Mouse (Mus musculus) megakaryocyte-erythroid progenitor cell, adult 5-6 weeks (primary cell): ENCODE measurements around the gene Hint3. TPM values are rescaled to one million over a fixed set of nuclear protein-coding genes. Genes with fewer than 3 reads are reported as not detected.

Source experiments
- ATAC-seq: replicated peaks from 2 replicates; pipeline ENCODE4 v1.8.0; 2016; ENCODE audit warnings: mild to moderate bottlenecking, inconsistent platforms; ENCODE audit not compliant: severe bottlenecking, poor library complexity, low FRiP score, low TSS enrichment
- total RNA-seq, 2 experiments: library from RNA; stranded (forward) in 1 of 2; stranded (reverse) in 1 of 2; fragments of 200-1000, 215-1000 nt in 1 of 2; fragments of >200 nt in 1 of 2; fragmentation: Nextera tagmentation in 1 of 2; gene quantifications; 2 replicates each; pipeline ENCODE4 v1.2.3; 2014 to 2017

The Hint3 gene
- total RNA-seq, 2 experiments from 2014 or later = 13.0 to 13.7 TPM

GRCm38 (mm10) chr10:30608109-30608508, 21.3 kb downstream of the Hint3 start:
- no peak for ATAC-seq

DNA sequence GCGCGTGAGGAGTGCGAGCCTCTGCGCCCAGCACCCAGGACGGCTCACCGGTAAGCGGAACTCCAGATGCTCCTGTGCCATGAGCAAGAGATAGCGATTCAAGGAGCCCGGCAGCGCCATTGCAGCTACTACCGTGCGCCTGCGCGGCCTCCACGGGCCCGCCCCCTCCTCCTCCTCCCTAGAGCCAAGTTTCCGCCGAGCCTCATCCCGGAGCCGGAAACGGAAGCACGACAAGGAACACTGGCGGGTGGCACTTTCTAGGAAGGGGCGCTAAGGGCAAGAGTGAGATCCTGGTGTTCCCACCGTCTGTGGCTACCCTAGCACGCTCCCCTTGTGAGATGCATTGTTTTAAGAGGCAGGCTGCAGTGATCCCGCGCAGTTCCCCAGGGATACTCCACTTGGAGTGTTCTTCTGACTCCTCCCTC, 28.9 kb downstream of the Hint3 start, which contains the start of gene Trmt11:
Gene Trmt11, minus strand, starts transcription at position 208 of the 425 bp plus-strand sequence.
- peak; percentile 96 for ATAC-seq

DNA sequence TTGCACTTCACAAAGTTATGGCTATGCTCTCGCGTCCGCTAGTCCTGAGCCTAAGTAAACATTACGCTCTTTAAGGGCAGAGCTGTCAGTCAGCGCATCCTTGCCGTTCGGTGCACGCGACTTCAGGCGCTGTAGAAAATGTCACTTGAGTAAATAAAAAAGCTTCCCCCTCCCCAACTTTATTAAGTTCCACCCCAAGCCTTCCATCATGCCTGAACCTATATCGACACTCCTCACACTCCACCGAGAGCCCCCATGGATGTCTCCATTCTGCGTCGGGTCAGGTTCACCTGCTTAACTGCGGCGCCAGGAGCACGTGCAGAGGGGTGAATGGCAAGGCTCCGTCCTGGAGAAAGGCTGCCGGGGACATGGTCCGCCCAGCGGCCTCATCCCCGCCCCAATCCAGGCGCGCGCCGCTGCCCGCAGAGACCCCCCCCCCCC, 29.3 kb downstream of the Hint3 start:
- peak; percentile 73 for ATAC-seq

DNA sequence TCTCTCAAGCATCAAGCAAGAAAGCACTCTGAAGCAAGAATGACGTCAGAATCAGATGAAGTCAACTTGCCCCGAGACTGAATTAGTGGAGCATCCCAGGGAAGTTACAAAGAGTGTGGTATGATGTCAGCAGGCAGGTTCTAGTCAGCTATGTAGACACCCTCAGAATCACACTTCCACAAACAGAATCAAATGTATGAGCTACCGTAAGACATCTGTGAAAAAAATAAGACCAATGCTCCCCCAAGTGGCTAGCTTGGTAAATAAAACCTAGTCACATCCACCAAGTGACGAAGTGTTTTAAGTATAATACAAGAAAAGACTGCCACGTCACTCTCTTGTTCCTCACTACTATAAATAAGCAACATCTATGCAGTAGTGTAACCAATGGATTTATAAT, 42.4 kb downstream of the Hint3 start:
- ATAC-seq = peak; percentile 55; the same call in 1 of the 2 replicates

DNA sequence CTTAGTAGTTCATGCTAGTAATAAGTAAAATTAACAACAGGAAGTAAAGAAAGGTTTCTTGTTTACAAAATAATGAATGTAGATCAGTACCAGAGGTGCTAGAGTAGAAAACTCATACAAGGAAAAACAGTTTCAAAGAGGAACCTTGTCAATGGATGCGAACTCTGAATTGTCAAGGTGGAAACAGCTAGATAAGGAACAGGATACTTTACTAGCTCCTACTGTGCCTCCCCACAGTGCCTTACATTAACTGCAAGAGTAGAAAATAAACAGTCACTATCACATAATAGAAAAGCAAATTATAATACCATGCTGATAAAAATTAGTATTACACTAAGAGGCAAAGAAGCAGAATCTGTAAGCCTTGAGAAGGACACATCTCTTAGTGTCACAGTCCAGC, 43.7 kb downstream of the Hint3 start:
- ATAC-seq = peak; percentile 65; the same call in 1 of the 2 replicates

DNA sequence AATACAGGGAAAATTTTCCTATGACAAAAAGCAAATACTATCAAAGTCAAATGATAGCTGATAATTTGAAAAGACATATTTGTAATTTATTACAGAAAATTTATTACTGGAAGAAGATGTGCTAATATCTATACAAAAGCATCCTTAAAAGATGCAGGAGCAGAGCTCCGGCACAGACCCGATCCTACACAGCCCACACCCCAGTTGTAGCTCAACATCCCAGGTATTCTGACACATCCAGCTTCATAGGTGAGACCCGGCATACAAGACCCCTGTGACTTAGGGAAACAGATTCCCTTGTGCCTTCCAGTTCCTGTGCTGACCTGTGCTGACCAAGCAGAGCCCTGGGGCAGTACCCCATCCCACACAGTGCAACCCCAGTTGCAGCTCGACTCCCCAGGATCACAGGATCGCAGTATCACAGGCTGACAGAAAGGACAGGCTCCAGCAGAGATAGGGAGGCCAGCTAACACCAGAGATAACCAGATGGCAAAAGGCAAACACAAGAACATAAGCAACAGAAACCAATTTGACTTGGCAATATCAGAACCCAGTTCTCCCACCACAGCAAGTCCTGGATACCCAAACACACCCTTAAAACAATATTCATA, 51.7 kb downstream of the Hint3 start:
- peak; percentile 73 for ATAC-seq

GRCm38 (mm10) chr10:30566364-30566763, 63.1 kb downstream of the Hint3 start:
- ATAC-seq = no peak

DNA sequence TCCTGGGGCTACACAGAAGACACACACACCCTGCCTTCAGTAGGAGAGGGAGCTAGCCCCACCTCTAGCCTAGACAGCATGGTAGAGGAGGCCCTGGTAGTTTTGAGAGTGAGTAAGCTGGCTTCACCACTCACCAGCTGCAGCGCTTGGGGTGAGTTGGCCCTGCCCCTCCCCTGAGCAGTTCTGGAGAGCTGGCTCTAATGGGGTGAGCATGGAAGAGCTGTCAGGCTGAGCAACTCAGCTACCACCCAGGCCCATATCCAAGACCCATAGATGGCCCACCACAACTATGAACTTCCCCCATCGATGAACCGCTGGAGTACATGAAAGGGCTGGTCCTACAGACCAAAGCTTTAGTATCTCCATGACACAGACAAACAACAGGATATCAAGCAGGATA, 64.8 kb downstream of the Hint3 start:
- ATAC-seq = no peak

Other genes with a start within 250 kb of the Hint3 start
- gene Trmt11, start 28.9 kb downstream of the Hint3 start, total RNA-seq (2014; fragmentation: Nextera tagmentation) = 34.8 and 46.2 TPM in 2 replicates
- 37.8 and 45.0 TPM in 2 replicates for gene Trmt11, start 28.9 kb downstream of the Hint3 start, total RNA-seq (2017)
- 24.1 and 25.6 TPM in 2 replicates for gene Ncoa7, start 173.7 kb upstream of the Hint3 start, total RNA-seq (2014; fragmentation: Nextera tagmentation)
- 12.7 and 20.8 TPM in 2 replicates for gene Ncoa7, start 173.7 kb upstream of the Hint3 start, total RNA-seq (2017)
- not detected in 2 replicates for gene Hey2, start 213.2 kb upstream of the Hint3 start, total RNA-seq (2014; fragmentation: Nextera tagmentation)
- gene Hey2, start 213.2 kb upstream of the Hint3 start, total RNA-seq (2017) = not detected in 2 replicates